Mouse (Mus musculus): ENCODE results near the gene Gabarap. TPM values are rescaled to one million over a fixed set of nuclear protein-coding genes. Genes with fewer than 3 reads are reported as not detected.

Gene Gabarap
- total RNA-seq, 2 experiments from 2014 or later, result 194 to 232 TPM

- Histone ChIP-seq H3K27ac (no peak overlapping the region), H3K4me3 (no peak overlapping the region)
- intact Hi-C loops (cut with DNase I), result no loop called here
- TF ChIP-seq CTCF (IDR thresholded peaks at IDR 0.05), result no peak
- DNase-seq, result no peak
These were observed 40.4 kb downstream of the Gabarap start for GRCm38 (mm10) chr11:70031321-70031670.

- DNase-seq, result no peak
- Histone ChIP-seq H3K4me3 (no peak overlapping the region), H3K27ac (peak overlapping the region; percentile 48; the same call in 1 of the 2 replicates)
- no peak for TF ChIP-seq CTCF (IDR thresholded peaks at IDR 0.05)
- intact Hi-C loops (cut with DNase I), result no loop called here
These were observed 47.2 kb downstream of the Gabarap start for GRCm38 (mm10) chr11:70038174-70038573.

- TF ChIP-seq CTCF (IDR thresholded peaks at IDR 0.05), result no peak
- Histone ChIP-seq H3K4me3 (no peak overlapping the region), H3K27ac (no peak overlapping the region)
- no peak for DNase-seq
- intact Hi-C loops (cut with DNase I), result no loop called here
These were observed 48.7 kb downstream of the Gabarap start for GRCm38 (mm10) chr11:70039631-70040030.

- no peak for TF ChIP-seq CTCF (IDR thresholded peaks at IDR 0.05)
- no peak for DNase-seq
- intact Hi-C loops (cut with DNase I), result no loop called here
These were observed 49.2 kb downstream of the Gabarap start for GRCm38 (mm10) chr11:70040184-70040583.

GRCm38 (mm10) chr11:70042309-70043085, 51.6 kb downstream of the Gabarap start:
- no peak overlapping the region for H3K4me3 ChIP-seq
- no peak for DNase-seq
- no peak overlapping the region for H3K27ac ChIP-seq
- TF ChIP-seq CTCF (IDR thresholded peaks at IDR 0.05), result no peak
- intact Hi-C loops (cut with DNase I), result no loop called here

More at GRCm38 (mm10) chr11:70040184-70040583, 49.2 kb downstream of the Gabarap start:
- Histone ChIP-seq H3K27ac (no peak overlapping the region), H3K4me3 (no peak overlapping the region)

- Histone ChIP-seq H3K27ac (no peak overlapping the region), H3K4me3 (no peak overlapping the region)
- TF ChIP-seq CTCF (IDR thresholded peaks at IDR 0.05), result no peak
- intact Hi-C loops (cut with DNase I), result no loop called here
- no peak for DNase-seq
These were observed 52.7 kb downstream of the Gabarap start for GRCm38 (mm10) chr11:70043665-70044064.

Small RNAs within 50 kb of the gene (microRNA-seq; reads per million reads assigned to microRNA genes)
- gene Gm44349, result not detected
- 661 reads per million, percentile 71 among the genes with 10 or more reads in this experiment for gene Mir324

Other genes with a start within 250 kb of the Gabarap start
- gene Polr2a, start 232.5 kb upstream of the Gabarap start, total RNA-seq (2021), result 10 to 100 TPM; 26.9 to 35.4 TPM
- not detected for gene Slc35g3, start 229.2 kb upstream of the Gabarap start, total RNA-seq (2021)
- gene Zbtb4, start 225.2 kb upstream of the Gabarap start, total RNA-seq (2021), result 10 to 100 TPM; 29.3 to 35.9 TPM
- 10 to 100 TPM; 23.2 to 26.3 TPM for gene Chrnb1, start 195.2 kb upstream of the Gabarap start, total RNA-seq (2021)
- gene Fgf11, start 189.3 kb upstream of the Gabarap start, total RNA-seq (2021), result 1 to 10 TPM; 3.9 to 4.7 TPM
- gene Tmem102, start 185.5 kb upstream of the Gabarap start, total RNA-seq (2021), result under 1 TPM; 0.20 to 0.41 TPM
- not detected for gene Gm39566, start 175.8 kb upstream of the Gabarap start, total RNA-seq (2021)
- not detected for gene Spem2, start 172.7 kb upstream of the Gabarap start, total RNA-seq (2021)
- gene Spem1, start 169.0 kb upstream of the Gabarap start, total RNA-seq (2021), result not detected
- gene Nlgn2, start 153.4 kb upstream of the Gabarap start, total RNA-seq (2021), result 1 to 10 TPM; 2.3 to 2.7 TPM
- 100 to 1,000 TPM; 144 to 165 TPM for gene Tmem256, start 152.6 kb upstream of the Gabarap start, total RNA-seq (2021)
- 10 to 100 TPM in 1 of 2 experiments, 1 to 10 TPM in 1; 9.6 to 13.0 TPM for gene Plscr3, start 144.8 kb upstream of the Gabarap start, total RNA-seq (2021)
- gene Tnk1, start 132.4 kb upstream of the Gabarap start, total RNA-seq (2021), result under 1 TPM in 1 of 2 experiments, not detected in 1; 0.11 TPM
- gene Tmem95, start 113.1 kb upstream of the Gabarap start, total RNA-seq (2021), result not detected
- gene Kctd11, start 109.7 kb upstream of the Gabarap start, total RNA-seq (2021), result 1 to 10 TPM; 1.3 to 1.7 TPM
- under 1 TPM in 1 of 2 experiments, not detected in 1; 0.08 TPM for gene Acap1, start 95.6 kb upstream of the Gabarap start, total RNA-seq (2021)
- gene 2810408A11Rik, start 90.2 kb upstream of the Gabarap start, total RNA-seq (2021), result under 1 TPM in 1 of 2 experiments, not detected in 1; 0.33 TPM
- 10 to 100 TPM; 25.2 to 33.5 TPM for gene Neurl4, start 90.1 kb upstream of the Gabarap start, total RNA-seq (2021)
- 10 to 100 TPM; 47.1 to 49.6 TPM for gene Gps2, start 77.3 kb upstream of the Gabarap start, total RNA-seq (2021)
- gene Eif5a, start 69.2 kb upstream of the Gabarap start, total RNA-seq (2021), result 100 to 1,000 TPM; 413 to 433 TPM
- gene Ybx2, start 55.3 kb upstream of the Gabarap start, total RNA-seq (2021), result 10 to 100 TPM in 1 of 2 experiments, 1 to 10 TPM in 1; 8.0 to 16.5 TPM
- gene Slc2a4, start 43.0 kb upstream of the Gabarap start, total RNA-seq (2021), result 100 to 1,000 TPM; 494 to 503 TPM
- not detected for gene Cldn7, start 26.4 kb upstream of the Gabarap start, total RNA-seq (2021)
- 100 to 1,000 TPM; 217 to 261 TPM for gene Ctdnep1, start 10.0 kb upstream of the Gabarap start, total RNA-seq (2021)
- gene Elp5, start 8.6 kb upstream of the Gabarap start, total RNA-seq (2021), result 10 to 100 TPM; 33.0 to 45.2 TPM
- gene Phf23, start 4.6 kb downstream of the Gabarap start, total RNA-seq (2021), result 10 to 100 TPM; 19.2 to 21.8 TPM
- gene Dvl2, start 9.5 kb downstream of the Gabarap start, total RNA-seq (2021), result 1 to 10 TPM; 3.6 to 5.0 TPM
- 100 to 1,000 TPM; 266 to 502 TPM for gene Acadvl, start 24.3 kb downstream of the Gabarap start, total RNA-seq (2021)
- 1 to 10 TPM; 3.2 to 5.2 TPM for gene Dlg4, start 25.8 kb downstream of the Gabarap start, total RNA-seq (2021)
- gene Asgr1, start 62.9 kb downstream of the Gabarap start, total RNA-seq (2021), result not detected
- gene Asgr2, start 101.5 kb downstream of the Gabarap start, total RNA-seq (2021), result under 1 TPM; 0.22 to 0.31 TPM
- gene Mgl2, start 139.2 kb downstream of the Gabarap start, total RNA-seq (2021), result 1 to 10 TPM in 1 of 2 experiments, under 1 TPM in 1; 0.94 to 3.3 TPM
- 1 to 10 TPM; 2.1 to 2.7 TPM for gene Clec10a, start 165.1 kb downstream of the Gabarap start, total RNA-seq (2021)
- not detected for gene Slc16a11, start 221.6 kb downstream of the Gabarap start, total RNA-seq (2021)
- gene Slc16a13, start 229.9 kb downstream of the Gabarap start, total RNA-seq (2021), result under 1 TPM; 0.28 to 0.67 TPM
- gene Bcl6b, start 238.7 kb downstream of the Gabarap start, total RNA-seq (2021), result 1 to 10 TPM; 1.4 to 2.6 TPM
- 10 to 100 TPM; 33.4 to 37.0 TPM for gene 0610010K14Rik, start 246.8 kb downstream of the Gabarap start, total RNA-seq (2021)
- gene Gm21988, start 248.7 kb downstream of the Gabarap start, total RNA-seq (2021), result 1 to 10 TPM; 3.7 to 4.4 TPM
- gene Rnasek, start 248.7 kb downstream of the Gabarap start, total RNA-seq (2021), result 100 to 1,000 TPM; 109 to 117 TPM